ENCODE assay signal across 8 mouse cellular contexts in the genomic region with DNA sequence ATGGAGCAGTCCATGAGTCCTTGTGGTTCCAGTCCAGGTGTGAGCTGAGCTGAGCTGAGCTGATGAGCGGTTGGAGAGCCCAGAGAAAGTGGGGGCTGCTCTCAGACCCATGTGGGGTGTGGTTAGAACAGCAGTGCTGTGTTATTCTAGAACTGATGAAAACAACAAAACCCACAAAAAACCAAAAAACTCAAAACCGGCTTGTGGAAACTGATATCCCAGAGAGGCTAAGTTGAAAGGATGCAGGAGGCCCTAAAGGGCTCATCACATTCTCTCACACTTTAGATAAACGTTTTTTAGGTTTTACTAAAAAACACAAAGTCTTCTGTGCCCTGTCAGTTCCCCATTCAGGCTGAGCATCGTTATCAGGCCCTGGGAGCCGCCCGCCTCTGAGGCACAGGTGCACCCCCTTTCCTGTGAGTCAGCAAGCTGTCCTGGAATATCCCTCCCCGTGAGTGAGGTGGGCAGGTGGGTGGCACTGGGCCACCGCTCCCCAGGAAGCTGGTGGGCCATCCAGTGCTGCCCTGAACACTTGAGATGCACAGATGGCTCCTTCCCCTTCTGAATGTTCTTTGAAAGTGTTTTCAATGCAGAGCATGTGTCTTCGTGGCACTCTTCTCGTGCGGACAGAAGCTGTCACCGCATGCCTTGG. TPM values are rescaled to one million over a fixed set of nuclear protein-coding genes. Genes with fewer than 3 reads are reported as not detected.
DNase-seq lines count a peak whose midpoint lies in the region; ATAC-seq and TF ChIP-seq lines count a peak whose summit lies in the region.

No protein-coding gene starts in this region.

- TF ChIP-seq EP300 in lung, postnatal 0 days (IDR thresholded peaks at IDR 0.05), result no peak

- 52% methylated on average over 12 of the region's 12 CpGs for WGBS in heart, embryonic 16.5 days
- WGBS in hindbrain, embryonic 11.5 days, result 44% methylated on average over 12 of the region's 12 CpGs
- 45% methylated on average over 12 of the region's 12 CpGs for WGBS in midbrain, embryonic 12.5 days
- 80% methylated on average over 12 of the region's 12 CpGs for WGBS in kidney, adult 2 months
- WGBS in lung, postnatal 0 days, result 79% methylated on average over 12 of the region's 12 CpGs

- no peak overlapping the region for H3K4me2 ChIP-seq in heart, embryonic 16.5 days (ENCODE audit: low read depth, low read length)
- no peak overlapping the region for H3K4me2 ChIP-seq in hindbrain, embryonic 11.5 days (replicated peaks; ENCODE audit: low read depth, low read length)
- H3K4me2 ChIP-seq in midbrain, embryonic 12.5 days (replicated peaks), result peak overlapping the region; percentile 29; the same call in 1 of the 2 replicates
- H3K4me2 ChIP-seq in lung, postnatal 0 days (replicated peaks; ENCODE audit: low read depth, low read length), result no peak overlapping the region

- peak; percentile 42 for ATAC-seq in heart, embryonic 16.5 days (replicated peaks; ENCODE audit: extremely low read depth, insufficient read depth, low FRiP score)
- no peak for ATAC-seq in hindbrain, embryonic 11.5 days (ENCODE audit: low FRiP score)
- ATAC-seq in midbrain, embryonic 12.5 days (ENCODE audit: low FRiP score, low read depth), result no peak
- ATAC-seq in lung, postnatal 0 days, result no peak

- intact Hi-C loops in heart, postnatal 14 days (cut with DNase I), result no loop called here

- no peaks in the 10 kb centered on the region for H3K9me3 ChIP-seq in heart, embryonic 16.5 days (replicated peaks; ENCODE audit: control insufficient read depth, low read length)
- no peaks in the 10 kb centered on the region for H3K9me3 ChIP-seq in hindbrain, embryonic 11.5 days (ENCODE audit: control insufficient read depth, low read length)
- no peaks in the 10 kb centered on the region for H3K9me3 ChIP-seq in midbrain, embryonic 12.5 days
- no peaks in the 10 kb centered on the region for H3K9me3 ChIP-seq in lung, postnatal 0 days (ENCODE audit: low read length)

- peak overlapping the region; percentile 64 for H3K27ac ChIP-seq in heart, embryonic 16.5 days (ENCODE audit: low read length)
- H3K27ac ChIP-seq in hindbrain, embryonic 11.5 days (ENCODE audit: low read depth, low read length), result peak overlapping the region; percentile 88
- peak overlapping the region; percentile 96 for H3K27ac ChIP-seq in midbrain, embryonic 12.5 days (replicated peaks)
- no peak overlapping the region for H3K27ac ChIP-seq in kidney, adult 2 months (ENCODE audit: insufficient read depth, low read depth, low read length)
- H3K27ac ChIP-seq in lung, postnatal 0 days (ENCODE audit: low read length), result no peak overlapping the region

- no peaks in the 10 kb centered on the region for H3K36me3 ChIP-seq in heart, embryonic 16.5 days (ENCODE audit: control insufficient read depth, insufficient read depth)
- H3K36me3 ChIP-seq in hindbrain, embryonic 11.5 days (ENCODE audit: control insufficient read depth, insufficient read depth, low read length), result no peaks in the 10 kb centered on the region
- peaks cover 46% of the 10 kb centered on the region for H3K36me3 ChIP-seq in midbrain, embryonic 12.5 days
- no peaks in the 10 kb centered on the region for H3K36me3 ChIP-seq in kidney, adult 2 months (ENCODE audit: control insufficient read depth, insufficient read depth, low read length)
- no peaks in the 10 kb centered on the region for H3K36me3 ChIP-seq in lung, postnatal 0 days (ENCODE audit: insufficient read depth, low read length)

- H3K9ac ChIP-seq in heart, embryonic 16.5 days (ENCODE audit: low read length), result no peak overlapping the region
- peak overlapping the region; percentile 76 for H3K9ac ChIP-seq in hindbrain, embryonic 11.5 days (ENCODE audit: low read depth, low read length)
- peak overlapping the region; percentile 66; the same call in 1 of the 2 replicates for H3K9ac ChIP-seq in midbrain, embryonic 12.5 days (replicated peaks)
- no peak overlapping the region for H3K9ac ChIP-seq in lung, postnatal 0 days (replicated peaks; ENCODE audit: low read depth)

- no peak for DNase-seq in heart, postnatal 14 days
- peak; percentile 78 for DNase-seq in cerebellum, adult 8-10 months
- no peak for DNase-seq in hindbrain, embryonic 11.5 days (ENCODE audit: low spot score)
- no peak for DNase-seq in kidney, adult 2 months
- no peak for DNase-seq in ovary, postnatal 10 days (ENCODE audit: low spot score)
- no peak for DNase-seq in lung, postnatal 0 days (ENCODE audit: low spot score)

- H3K4me3 ChIP-seq in heart, embryonic 16.5 days (ENCODE audit: low read length), result no peak overlapping the region
- no peak overlapping the region for H3K4me3 ChIP-seq in hindbrain, embryonic 11.5 days (ENCODE audit: low read depth, low read length)
- H3K4me3 ChIP-seq in midbrain, embryonic 12.5 days, result no peak overlapping the region
- no peak overlapping the region for H3K4me3 ChIP-seq in kidney, adult 2 months (ENCODE audit: insufficient read depth, low read depth, low read length)
- no peak overlapping the region for H3K4me3 ChIP-seq in lung, postnatal 0 days (ENCODE audit: low read depth, low read length)

- peaks cover 58% of the 10 kb centered on the region for H3K4me1 ChIP-seq in heart, embryonic 16.5 days (ENCODE audit: control insufficient read depth, insufficient read depth, low read length)
- peaks cover 55% of the 10 kb centered on the region for H3K4me1 ChIP-seq in hindbrain, embryonic 11.5 days (replicated peaks; ENCODE audit: control insufficient read depth, insufficient read depth, low read length)
- H3K4me1 ChIP-seq in midbrain, embryonic 12.5 days, result peaks cover 87% of the 10 kb centered on the region
- peaks cover 9% of the 10 kb centered on the region; the same call in 1 of the 2 replicates for H3K4me1 ChIP-seq in kidney, adult 2 months (ENCODE audit: control insufficient read depth, insufficient read depth, low read length)
- H3K4me1 ChIP-seq in lung, postnatal 0 days (ENCODE audit: insufficient read depth, low read depth, low read length), result peaks cover 3% of the 10 kb centered on the region; the same call in 1 of the 2 replicates

- no peak for TF ChIP-seq POLR2A in kidney, adult 2 months (IDR thresholded peaks at IDR 0.05; ENCODE audit: low read depth, low read length)

- H3K27me3 ChIP-seq in heart, embryonic 16.5 days (ENCODE audit: control insufficient read depth, insufficient read depth, low read length), result no peaks in the 10 kb centered on the region
- H3K27me3 ChIP-seq in hindbrain, embryonic 11.5 days (ENCODE audit: control insufficient read depth, insufficient read depth, low read length), result no peaks in the 10 kb centered on the region
- H3K27me3 ChIP-seq in midbrain, embryonic 12.5 days, result no peaks in the 10 kb centered on the region
- H3K27me3 ChIP-seq in kidney, adult 2 months (replicated peaks; ENCODE audit: control insufficient read depth, insufficient read depth, low read length), result no peaks in the 10 kb centered on the region
- H3K27me3 ChIP-seq in lung, postnatal 0 days (replicated peaks; ENCODE audit: insufficient read depth, low read length), result no peaks in the 10 kb centered on the region

- no peak for TF ChIP-seq CTCF in kidney, adult 2 months (conservative IDR thresholded peaks at IDR 0.05; ENCODE audit: insufficient read depth, insufficient read length, low read depth, low read length)
- TF ChIP-seq CTCF in lung, postnatal 0 days (IDR thresholded peaks at IDR 0.05), result no peak

RNA-seq across cellular contexts. Expression of gene Ssbp3, which starts 24.6 kb away (rescaled TPM):
- polyA plus RNA-seq in heart, embryonic 16.5 days (2015; fragmentation: Nextera tagmentation; extraction: Ambion mirVana), result 51.2 and 52.9 TPM in 2 replicates
- 10 to 100 TPM; 42.5 to 46.9 TPM for total RNA-seq in heart, postnatal 14 days (2021)
- 141 and 159 TPM in 2 replicates for polyA plus RNA-seq in hindbrain, embryonic 11.5 days (2014; fragmentation: Nextera tagmentation; extraction: Ambion mirVana)
- 277 and 309 TPM in 2 replicates for polyA plus RNA-seq in midbrain, embryonic 12.5 days (2016; fragmentation: Nextera tagmentation; extraction: Ambion mirVana)
- polyA plus RNA-seq in kidney, adult 2 months (2012; rRNA removed), result 44.6 and 48.6 TPM in 2 replicates
- polyA plus RNA-seq in lung, postnatal 0 days (2015; fragmentation: Nextera tagmentation; extraction: Ambion mirVana), result 40.2 and 49.8 TPM in 2 replicates

Comparison
In these comparisons a context has a peak if more than half of its experiments do, and no peak if none do; other contexts are left out.
1. H3K27ac ChIP-seq: peak in heart, embryonic 16.5 days (single experiment), hindbrain, embryonic 11.5 days (single experiment) and midbrain, embryonic 12.5 days (single experiment); none in kidney, adult 2 months (single experiment) and lung, postnatal 0 days (single experiment).
2. H3K9ac ChIP-seq: peak in hindbrain, embryonic 11.5 days (single experiment) and midbrain, embryonic 12.5 days (single experiment); none in heart, embryonic 16.5 days (single experiment) and lung, postnatal 0 days (single experiment).